In the genomic region with DNA sequence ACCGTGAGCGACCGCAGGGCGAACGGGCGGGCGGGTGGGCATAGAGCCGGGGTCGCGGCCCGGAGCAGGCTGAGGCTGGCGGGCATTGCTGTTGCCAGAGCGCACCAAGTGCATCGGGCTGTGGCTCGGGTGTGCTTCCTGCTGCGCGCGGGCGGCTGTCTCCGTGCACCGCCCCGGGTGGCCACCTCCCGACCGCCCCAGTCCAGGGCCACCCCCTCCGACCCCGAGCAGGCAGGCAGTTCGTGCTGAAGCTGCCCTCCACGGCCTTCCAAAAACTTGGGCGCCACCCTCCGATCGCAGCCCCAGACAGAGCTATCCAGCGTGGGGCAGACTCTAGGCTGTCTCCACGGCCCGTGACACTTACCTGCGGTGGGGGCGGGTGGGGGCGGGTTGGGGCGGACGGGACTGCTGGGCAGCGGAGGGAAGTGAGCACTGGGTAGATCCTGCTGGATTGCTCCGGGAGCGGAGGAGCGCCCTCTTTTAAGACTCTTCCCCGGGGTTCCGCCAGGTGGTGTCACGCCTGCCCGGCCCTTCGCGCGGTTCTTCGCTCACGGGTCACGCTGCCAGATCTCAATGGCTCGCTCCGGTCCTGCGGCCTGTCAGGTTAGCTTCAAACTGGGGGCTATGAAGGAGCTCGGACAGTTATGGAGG, we compare ENCODE assay signal across 8 mouse cellular contexts. TPM values are rescaled to one million over a fixed set of nuclear protein-coding genes. Genes with fewer than 3 reads are reported as not detected.
DNase-seq lines count a peak whose midpoint lies in the region; ATAC-seq and TF ChIP-seq lines count a peak whose summit lies in the region.

No protein-coding gene starts in this region.

- H3K36me3 ChIP-seq in kidney, adult 2 months (ENCODE audit: control insufficient read depth, insufficient read depth, low read length), result no peaks in the 10 kb centered on the region
- H3K36me3 ChIP-seq in lung, postnatal 0 days (ENCODE audit: insufficient read depth, low read length), result no peaks in the 10 kb centered on the region
- H3K36me3 ChIP-seq in stomach, embryonic 16.5 days (ENCODE audit: control insufficient read depth, insufficient read depth, low read length), result no peaks in the 10 kb centered on the region

- peak overlapping the region; percentile 85 for H3K4me2 ChIP-seq in lung, postnatal 0 days (replicated peaks; ENCODE audit: low read depth, low read length)
- H3K4me2 ChIP-seq in stomach, embryonic 16.5 days (ENCODE audit: low read depth, low read length), result peak overlapping the region; percentile 96

- H3K27ac ChIP-seq in kidney, adult 2 months (ENCODE audit: insufficient read depth, low read depth, low read length), result peak overlapping the region; percentile 20
- H3K27ac ChIP-seq in lung, postnatal 0 days (ENCODE audit: low read length), result no peak overlapping the region
- peak overlapping the region; percentile 18; the same call in 1 of the 2 replicates for H3K27ac ChIP-seq in stomach, embryonic 16.5 days (ENCODE audit: low read length)

- peak; percentile 57 for ATAC-seq in lung, postnatal 0 days
- peak; percentile 72 for ATAC-seq in stomach, embryonic 16.5 days (ENCODE audit: insufficient read depth, low FRiP score)

- no peak for TF ChIP-seq EP300 in lung, postnatal 0 days (IDR thresholded peaks at IDR 0.05)

- DNase-seq in ovary, postnatal 36 days (ENCODE audit: low spot score), result peak; percentile 43
- DNase-seq in ovary, adult 18-20 months (ENCODE audit: low spot score), result no peak
- peak; percentile 71 to 72 for DNase-seq in cerebellum, postnatal 10 days
- DNase-seq in heart, adult 9 months (ENCODE audit: low spot score in 2 of 2), result peak; percentile 45
- DNase-seq in kidney, adult 2 months, result peak; percentile 83
- DNase-seq in lung, postnatal 0 days (ENCODE audit: low spot score), result peak; percentile 44
- DNase-seq in layer of hippocampus, adult 18-20 months (ENCODE audit: low spot score in 2 of 2), result no peak

- no peak overlapping the region for H3K9ac ChIP-seq in lung, postnatal 0 days (replicated peaks; ENCODE audit: low read depth)
- peak overlapping the region; percentile 71 for H3K9ac ChIP-seq in stomach, embryonic 16.5 days (ENCODE audit: low read length)

- H3K4me3 ChIP-seq in kidney, adult 2 months (ENCODE audit: insufficient read depth, low read depth, low read length), result peak overlapping the region; percentile 55
- H3K4me3 ChIP-seq in lung, postnatal 0 days (ENCODE audit: low read depth, low read length), result peak overlapping the region; percentile 45
- H3K4me3 ChIP-seq in stomach, embryonic 16.5 days (replicated peaks; ENCODE audit: low read length), result peak overlapping the region; percentile 53

- no peak for TF ChIP-seq POLR2A in kidney, adult 2 months (IDR thresholded peaks at IDR 0.05; ENCODE audit: low read depth, low read length)

- WGBS in kidney, adult 2 months, result 1% methylated on average over 57 of the region's 57 CpGs
- WGBS in lung, postnatal 0 days, result under 1% methylated on average over 39 of the region's 57 CpGs
- 1% methylated on average over 47 of the region's 57 CpGs for WGBS in stomach, embryonic 16.5 days

- H3K4me1 ChIP-seq in kidney, adult 2 months (ENCODE audit: control insufficient read depth, insufficient read depth, low read length), result peaks cover 3% of the 10 kb centered on the region
- no peaks in the 10 kb centered on the region for H3K4me1 ChIP-seq in lung, postnatal 0 days (ENCODE audit: insufficient read depth, low read depth, low read length)
- H3K4me1 ChIP-seq in stomach, embryonic 16.5 days (ENCODE audit: control insufficient read depth, insufficient read depth, low read length), result 0 out of 2 replicates have a peak, but pooled peaks cover 4% of the 10 kb centered on the region

- H3K27me3 ChIP-seq in kidney, adult 2 months (replicated peaks; ENCODE audit: control insufficient read depth, insufficient read depth, low read length), result no peaks in the 10 kb centered on the region; the same call in 1 of the 2 replicates
- H3K27me3 ChIP-seq in lung, postnatal 0 days (replicated peaks; ENCODE audit: insufficient read depth, low read length), result peaks cover 29% of the 10 kb centered on the region
- peaks cover 26% of the 10 kb centered on the region for H3K27me3 ChIP-seq in stomach, embryonic 16.5 days (ENCODE audit: control insufficient read depth, insufficient read depth, low read length)

- no peak for TF ChIP-seq CTCF in kidney, adult 2 months (conservative IDR thresholded peaks at IDR 0.05; ENCODE audit: insufficient read depth, insufficient read length, low read depth, low read length)
- peak; percentile 47 for TF ChIP-seq CTCF in lung, postnatal 0 days (IDR thresholded peaks at IDR 0.05)

- H3K9me3 ChIP-seq in lung, postnatal 0 days (ENCODE audit: low read length), result no peaks in the 10 kb centered on the region
- no peaks in the 10 kb centered on the region for H3K9me3 ChIP-seq in stomach, embryonic 16.5 days (replicated peaks; ENCODE audit: control insufficient read depth, low read length)

RNA-seq across cellular contexts. Expression of a gene that starts 0.5 kb away (rescaled TPM):
- 24.4 and 33.1 TPM in 2 replicates for polyA plus RNA-seq in kidney, adult 2 months (2012; rRNA removed)
- 7.0 and 7.2 TPM in 2 replicates for polyA plus RNA-seq in lung, postnatal 0 days (2015; fragmentation: Nextera tagmentation; extraction: Ambion mirVana)
- 11.3 and 13.5 TPM in 2 replicates for polyA plus RNA-seq in stomach, embryonic 16.5 days (2015; fragmentation: Nextera tagmentation; extraction: Ambion mirVana)
- 1 to 10 TPM; 5.7 to 6.9 TPM for total RNA-seq in layer of hippocampus, adult 18-20 months (2021)

RNA-seq across cellular contexts. Expression of a gene that starts 31.8 kb away (rescaled TPM):
- 0.83 and 2.2 TPM in 2 replicates for polyA plus RNA-seq in kidney, adult 2 months (2012; rRNA removed)
- polyA plus RNA-seq in lung, postnatal 0 days (2015; fragmentation: Nextera tagmentation; extraction: Ambion mirVana), result 1.1 and 1.2 TPM in 2 replicates
- 0.65 and 0.79 TPM in 2 replicates for polyA plus RNA-seq in stomach, embryonic 16.5 days (2015; fragmentation: Nextera tagmentation; extraction: Ambion mirVana)
- total RNA-seq in layer of hippocampus, adult 18-20 months (2021), result 1 to 10 TPM; 2.4 to 2.8 TPM

Comparison
In these comparisons a context has a peak if more than half of its experiments do, and no peak if none do; other contexts are left out.
1. DNase-seq: peak in ovary, postnatal 36 days (single experiment), cerebellum, postnatal 10 days (2 of 2), heart, adult 9 months (2 of 2), kidney, adult 2 months (single experiment) and lung, postnatal 0 days (single experiment); none in ovary, adult 18-20 months (single experiment) and layer of hippocampus, adult 18-20 months (0 of 2).
2. Peak in every context shown above with its lines, with median percentiles within 50 percentile points of each other: H3K4me3 ChIP-seq.